Mouse (Mus musculus) cerebellum, postnatal 4 days (tissue): ENCODE results near the gene Cnga3.
A peak's percentile ranks its signal among the peaks of the same experiment; 100 is the strongest.

Experiments
- DNase-seq, 2 experiments: peaks; one replicate each; pipeline ENCODE4 v3.0.0; 2022; ENCODE audit warnings: low spot score in 2 of 2, mixed read lengths in 1 of 2

The Cnga3 gene

GRCm38 (mm10) chr1:37214144-37214543 is at the start of gene Cnga3:
TSS of gene Cnga3 (plus strand) at chr1:37214434.
- DNase-seq: no peak

GRCm38 (mm10) chr1:37166066-37166465 is 48.2 kb upstream of the Cnga3 start:
- DNase-seq: no peak

- no peak for DNase-seq
Observed at GRCm38 (mm10) chr1:37167918-37168317, 46.3 kb upstream of the Cnga3 start.

GRCm38 (mm10) chr1:37177874-37178273 is 36.4 kb upstream of the Cnga3 start:
- DNase-seq: no peak

- DNase-seq: no peak
Observed at GRCm38 (mm10) chr1:37179852-37180251, 34.4 kb upstream of the Cnga3 start.

- no peak for DNase-seq
Observed at GRCm38 (mm10) chr1:37187050-37187449, 27.2 kb upstream of the Cnga3 start.

- DNase-seq: no peak
Observed at GRCm38 (mm10) chr1:37194607-37195006, 19.6 kb upstream of the Cnga3 start.

GRCm38 (mm10) chr1:37201406-37201805 is 12.8 kb upstream of the Cnga3 start:
- DNase-seq: no peak

- no peak for DNase-seq
Observed at GRCm38 (mm10) chr1:37207743-37208142, 6.5 kb upstream of the Cnga3 start.

- no peak for DNase-seq
Observed at GRCm38 (mm10) chr1:37212375-37212774, 1.9 kb upstream of the Cnga3 start.

- peak in 1 of 2 experiments; percentile 35 for DNase-seq
Observed at GRCm38 (mm10) chr1:37218386-37218785, 4.2 kb downstream of the Cnga3 start.

GRCm38 (mm10) chr1:37219593-37219992 is 5.4 kb downstream of the Cnga3 start:
- no peak for DNase-seq

GRCm38 (mm10) chr1:37220134-37220907 is 6.1 kb downstream of the Cnga3 start:
- DNase-seq: peak; percentile 32 to 62

- no peak for DNase-seq
Observed at GRCm38 (mm10) chr1:37222002-37222401, 7.8 kb downstream of the Cnga3 start.

GRCm38 (mm10) chr1:37230404-37230803 is 16.2 kb downstream of the Cnga3 start:
- no peak for DNase-seq

GRCm38 (mm10) chr1:37231295-37231701 is 17.1 kb downstream of the Cnga3 start:
- no peak for DNase-seq

GRCm38 (mm10) chr1:37239045-37239635 is 24.9 kb downstream of the Cnga3 start:
- no peak for DNase-seq

- DNase-seq: no peak
Observed at GRCm38 (mm10) chr1:37242253-37242652, 28.0 kb downstream of the Cnga3 start.

- DNase-seq: no peak
Observed at GRCm38 (mm10) chr1:37246476-37246875, 32.2 kb downstream of the Cnga3 start.

- no peak for DNase-seq
Observed at GRCm38 (mm10) chr1:37248406-37248805, 34.2 kb downstream of the Cnga3 start.

- DNase-seq: peak; percentile 85 to 91
Observed at GRCm38 (mm10) chr1:37250643-37251310, 36.5 kb downstream of the Cnga3 start.

GRCm38 (mm10) chr1:37258443-37258842 is 44.2 kb downstream of the Cnga3 start:
- DNase-seq: no peak

GRCm38 (mm10) chr1:37272464-37272863 is 58.2 kb downstream of the Cnga3 start:
- peak; percentile 32 to 64 for DNase-seq
